Mouse (Mus musculus) megakaryocyte-erythroid progenitor cell, adult 5-6 weeks (primary cell): Measurements from ENCODE around the gene Dmbx1. TPM values are rescaled to one million over a fixed set of nuclear protein-coding genes. Genes with fewer than 3 reads are reported as not detected.
A peak's percentile ranks its signal among the peaks of the same experiment; 100 is the strongest.

Source experiments
- ATAC-seq: replicated peaks from 2 replicates; pipeline ENCODE4 v1.8.0; 2016; ENCODE audit warnings: mild to moderate bottlenecking, inconsistent platforms; ENCODE audit not compliant: severe bottlenecking, poor library complexity, low FRiP score, low TSS enrichment
- total RNA-seq, 2 experiments: library from RNA; stranded (forward) in 1 of 2; stranded (reverse) in 1 of 2; fragments of 200-1000, 215-1000 nt in 1 of 2; fragments of >200 nt in 1 of 2; fragmentation: Nextera tagmentation in 1 of 2; gene quantifications; 2 replicates each; pipeline ENCODE4 v1.2.3; 2014 to 2017

Dmbx1 gene
- total RNA-seq (2014; fragmentation: Nextera tagmentation) (not detected in 2 replicates), total RNA-seq (2017) (not detected in 2 replicates)

GRCm38 (mm10) chr4:115939295-115940102 is at the start of gene Dmbx1:
Gene Dmbx1 (minus strand): TSS chr4:115939926.
- no peak for ATAC-seq

GRCm38 (mm10) chr4:115989382-115989781 is 49.7 kb upstream of the Dmbx1 start:
- ATAC-seq: no peak

GRCm38 (mm10) chr4:115987858-115988530 is 48.3 kb upstream of the Dmbx1 start:
- ATAC-seq: no peak

GRCm38 (mm10) chr4:115987436-115987835 is 47.7 kb upstream of the Dmbx1 start:
- no peak for ATAC-seq

- ATAC-seq: peak; percentile 31
Observed at GRCm38 (mm10) chr4:115984967-115985366, 45.2 kb upstream of the Dmbx1 start.

- peak; percentile 80 for ATAC-seq
Observed at GRCm38 (mm10) chr4:115984111-115984510, 44.4 kb upstream of the Dmbx1 start.

GRCm38 (mm10) chr4:115980676-115981075 is 41.0 kb upstream of the Dmbx1 start:
- peak; percentile 65 for ATAC-seq

- no peak for ATAC-seq
Observed at GRCm38 (mm10) chr4:115979437-115979836, 39.7 kb upstream of the Dmbx1 start.

- no peak for ATAC-seq
Observed at GRCm38 (mm10) chr4:115978911-115979310, 39.2 kb upstream of the Dmbx1 start.

GRCm38 (mm10) chr4:115972543-115972942 is 32.8 kb upstream of the Dmbx1 start:
- ATAC-seq: no peak

- ATAC-seq: no peak
Observed at GRCm38 (mm10) chr4:115964446-115964845, 24.7 kb upstream of the Dmbx1 start.

GRCm38 (mm10) chr4:115963751-115964150 is 24.0 kb upstream of the Dmbx1 start:
- no peak for ATAC-seq

GRCm38 (mm10) chr4:115962671-115963412 is 23.1 kb upstream of the Dmbx1 start:
- ATAC-seq: 0 out of 2 replicates have a peak, but pooled peaks have one; percentile 30

GRCm38 (mm10) chr4:115961991-115962390 is 22.3 kb upstream of the Dmbx1 start:
- no peak for ATAC-seq

GRCm38 (mm10) chr4:115959546-115959945 is 19.8 kb upstream of the Dmbx1 start:
- ATAC-seq: no peak

GRCm38 (mm10) chr4:115955494-115955775 is 15.7 kb upstream of the Dmbx1 start:
- no peak for ATAC-seq

GRCm38 (mm10) chr4:115954656-115955493 is 15.1 kb upstream of the Dmbx1 start:
- no peak for ATAC-seq

GRCm38 (mm10) chr4:115953559-115953958 is 13.8 kb upstream of the Dmbx1 start:
- no peak for ATAC-seq

- peak; percentile 67; the same call in 1 of the 2 replicates for ATAC-seq
Observed at GRCm38 (mm10) chr4:115952758-115953157, 13.0 kb upstream of the Dmbx1 start.
